Mouse (Mus musculus) kidney, embryonic 16.5 days (tissue): Measurements from ENCODE around the gene C8a. TPM values are rescaled to one million over a fixed set of nuclear protein-coding genes. Genes with fewer than 3 reads are reported as not detected.

Source experiments
- ATAC-seq: fragments of 200-750 bp; cut with Nextera tagmentation; 2 replicates; pipeline ENCODE4 v1.8.0; 2017; ENCODE audit warnings: moderate TSS enrichment; ENCODE audit not compliant: low FRiP score, low TSS enrichment
- H3K27ac ChIP-seq: fragments of 300-500 bp; sonication (generic); 2 replicates; pipeline ENCODE4 v1.5.1; 2014; ENCODE audit warnings: low read length
- H3K27me3 ChIP-seq: fragments of 300-500 bp; sonication (generic); 2 replicates; pipeline ENCODE4 v1.6.1; 2014; ENCODE audit warnings: low read length, control low read depth, mixed read lengths; ENCODE audit not compliant: insufficient read depth
- H3K36me3 ChIP-seq: fragments of 300-500 bp; sonication (generic); 2 replicates; pipeline ENCODE4 v1.6.1; 2014; ENCODE audit warnings: low read length, control low read depth, mixed read lengths; ENCODE audit not compliant: insufficient read depth
- H3K4me1 ChIP-seq: fragments of 300-500 bp; sonication (generic); 2 replicates; pipeline ENCODE4 v1.6.1; 2014; ENCODE audit warnings: low read length, control low read depth, mixed read lengths; ENCODE audit not compliant: insufficient read depth
- H3K4me2 ChIP-seq: fragments of 300-500 bp; sonication (generic); replicated peaks from 2 replicates; pipeline ENCODE4 v1.6.1; 2014; ENCODE audit warnings: low read depth, low read length
- H3K4me3 ChIP-seq: fragments of 300-500 bp; sonication (generic); 2 replicates; pipeline ENCODE4 v1.5.1; 2014; ENCODE audit warnings: mild to moderate bottlenecking, low read length
- H3K9ac ChIP-seq: fragments of 300-500 bp; sonication (generic); replicated peaks from 2 replicates; pipeline ENCODE4 v1.6.1; 2014; ENCODE audit warnings: low read length
- H3K9me3 ChIP-seq: fragments of 300-500 bp; sonication (generic); 2 replicates; pipeline ENCODE4 v1.6.1; 2016; ENCODE audit warnings: low read length, control low read depth
- WGBS: fragments of 180-500 bp; shearing (Covaris S2); extraction: QIAGEN DNeasy Blood & Tissue Kit; methylation state at CpG from one replicate; pipeline ENCODE4 v1.1.7; 2014; 5-methylcytosine and 5-hydroxymethylcytosine counted together
- polyA plus RNA-seq: library from polyadenylated mRNA; unstranded; fragments of >200 nt; fragmentation: Nextera tagmentation; extraction: Ambion mirVana; gene quantifications from 2 replicates; pipeline ENCODE4 v1.2.1, GENCODE M21; 2015

Gene C8a
- polyA plus RNA-seq, 1 experiment from 2014 or later: 0.32 TPM

DNA sequence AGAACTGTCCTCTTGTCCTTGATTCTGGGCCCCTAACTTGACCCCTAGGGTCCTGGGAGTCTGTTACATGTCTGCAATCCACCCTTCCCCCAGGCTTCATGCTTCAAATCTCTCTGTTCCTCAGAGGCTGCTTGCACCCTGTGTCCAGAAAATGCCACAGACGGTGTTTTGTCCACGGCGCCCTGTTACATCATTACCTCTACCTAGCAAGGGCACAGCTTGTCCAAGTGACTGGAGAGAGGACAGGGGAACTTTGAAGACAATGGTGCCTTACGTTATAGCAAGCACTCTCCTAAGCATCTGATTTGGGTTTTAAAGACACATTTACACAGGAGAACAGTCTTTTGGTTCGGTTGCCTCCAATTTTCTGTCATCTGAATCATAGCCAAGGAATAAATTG is 17.4 kb upstream of the C8a start:
- Histone ChIP-seq H3K27ac (no peak overlapping the region), H3K9ac (no peak overlapping the region), H3K4me2 (no peak overlapping the region), H3K9me3 (no peaks in the 10 kb centered on the region), H3K27me3 (no peaks in the 10 kb centered on the region), H3K4me3 (no peak overlapping the region), H3K36me3 (no peaks in the 10 kb centered on the region), H3K4me1 (peaks cover 5% of the 10 kb centered on the region; the same call in 1 of the 2 replicates)
- 82% methylated on average over 5 of the region's 5 CpGs for WGBS
- ATAC-seq: no peak

DNA sequence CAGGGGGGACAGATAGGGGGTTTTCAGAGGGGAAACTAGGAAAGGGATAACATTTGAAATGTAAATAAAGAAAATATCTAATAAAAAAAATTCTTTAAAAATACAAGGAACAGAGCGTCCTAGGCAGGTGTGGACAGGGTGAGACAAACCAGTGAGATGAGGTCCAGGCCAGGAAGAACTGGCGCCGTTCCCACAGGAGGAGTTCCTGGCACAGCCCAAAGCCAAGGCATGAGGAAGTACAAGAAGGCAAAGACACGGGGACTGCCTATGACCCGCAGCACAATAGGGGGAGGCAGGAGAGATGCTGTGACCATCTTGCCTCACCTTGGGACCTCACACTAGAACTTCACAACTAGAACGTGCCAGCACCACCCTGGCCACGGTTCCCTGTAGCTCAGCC is 15.5 kb upstream of the C8a start:
- WGBS: 81% methylated on average over 7 of the region's 7 CpGs
- Histone ChIP-seq H3K9ac (no peak overlapping the region), H3K36me3 (no peaks in the 10 kb centered on the region), H3K4me2 (no peak overlapping the region), H3K4me3 (no peak overlapping the region), H3K4me1 (peaks cover 5% of the 10 kb centered on the region; the same call in 1 of the 2 replicates), H3K27ac (no peak overlapping the region), H3K9me3 (no peaks in the 10 kb centered on the region), H3K27me3 (no peaks in the 10 kb centered on the region)
- no peak for ATAC-seq

DNA sequence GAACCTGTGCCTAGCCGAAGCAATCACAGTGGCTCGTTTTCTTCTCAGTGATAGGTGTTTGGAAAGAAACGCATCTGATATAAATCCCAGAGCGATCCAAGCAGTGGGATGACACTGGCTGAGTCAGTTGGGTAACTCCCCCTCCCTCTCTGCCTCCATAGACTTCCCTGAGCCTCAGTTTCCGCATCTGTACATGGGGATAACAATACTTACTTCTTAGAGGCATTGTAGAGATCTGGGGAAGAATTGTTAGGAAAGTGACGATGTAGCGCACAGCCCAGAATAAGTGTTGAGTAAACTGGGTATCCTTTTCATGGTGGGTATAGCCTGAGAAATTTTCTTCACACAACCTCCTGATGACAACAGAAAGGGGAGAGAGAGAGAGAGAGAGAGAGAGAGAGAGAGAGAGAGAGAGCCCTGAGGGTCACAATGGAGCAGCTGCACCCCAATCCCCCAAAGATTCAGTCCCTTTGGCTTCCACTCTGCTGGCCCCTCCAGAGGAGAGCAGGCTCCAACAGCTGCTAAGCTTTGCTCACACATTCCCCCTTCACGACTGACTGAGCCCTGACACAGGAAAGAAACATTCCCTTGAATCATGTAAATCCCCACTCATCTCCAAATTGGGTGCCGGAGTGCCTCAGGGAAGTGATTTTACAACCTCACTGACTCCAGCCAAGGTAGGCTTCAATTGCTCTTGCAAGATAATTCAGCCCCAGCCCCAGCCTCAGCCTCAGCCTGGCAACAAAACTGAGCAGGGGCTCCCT is 12.5 kb upstream of the C8a start:
- Histone ChIP-seq H3K4me1 (peaks cover 5% of the 10 kb centered on the region; the same call in 1 of the 2 replicates), H3K4me3 (no peak overlapping the region), H3K9me3 (no peaks in the 10 kb centered on the region), H3K9ac (no peak overlapping the region), H3K27me3 (no peaks in the 10 kb centered on the region), H3K27ac (no peak overlapping the region), H3K4me2 (no peak overlapping the region), H3K36me3 (no peaks in the 10 kb centered on the region)
- 68% methylated on average over 9 of the region's 9 CpGs for WGBS
- no peak for ATAC-seq

DNA sequence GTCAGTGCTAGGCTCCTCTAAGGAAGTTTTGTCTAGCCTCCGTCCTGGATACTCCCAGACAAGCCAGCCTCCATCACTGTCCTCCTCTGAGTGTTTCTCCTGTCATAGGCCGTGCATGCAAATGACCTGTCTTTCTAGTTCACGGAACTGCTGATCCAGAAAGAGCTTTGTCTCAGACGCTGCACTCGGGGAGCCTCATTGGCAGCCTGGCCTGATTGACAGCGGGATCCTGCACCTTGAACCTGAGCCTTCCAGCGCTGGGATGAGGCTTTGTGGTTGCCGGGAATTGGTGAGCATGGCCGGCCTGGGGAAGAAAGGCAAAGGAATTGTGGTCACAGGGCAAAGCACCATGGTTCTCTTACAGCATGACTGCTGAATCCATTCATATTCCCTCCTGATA is 11.3 kb upstream of the C8a start:
- H3K27me3 ChIP-seq: no peaks in the 10 kb centered on the region
- 49% methylated on average over 9 of the region's 9 CpGs for WGBS
- H3K4me2 ChIP-seq: no peak overlapping the region
- H3K9me3 ChIP-seq: no peaks in the 10 kb centered on the region; the same call in 1 of the 2 replicates
- no peak overlapping the region for H3K9ac ChIP-seq
- peaks cover 5% of the 10 kb centered on the region; the same call in 1 of the 2 replicates for H3K4me1 ChIP-seq
- no peak overlapping the region for H3K4me3 ChIP-seq
- no peaks in the 10 kb centered on the region for H3K36me3 ChIP-seq
- no peak overlapping the region for H3K27ac ChIP-seq
- ATAC-seq: no peak

DNA sequence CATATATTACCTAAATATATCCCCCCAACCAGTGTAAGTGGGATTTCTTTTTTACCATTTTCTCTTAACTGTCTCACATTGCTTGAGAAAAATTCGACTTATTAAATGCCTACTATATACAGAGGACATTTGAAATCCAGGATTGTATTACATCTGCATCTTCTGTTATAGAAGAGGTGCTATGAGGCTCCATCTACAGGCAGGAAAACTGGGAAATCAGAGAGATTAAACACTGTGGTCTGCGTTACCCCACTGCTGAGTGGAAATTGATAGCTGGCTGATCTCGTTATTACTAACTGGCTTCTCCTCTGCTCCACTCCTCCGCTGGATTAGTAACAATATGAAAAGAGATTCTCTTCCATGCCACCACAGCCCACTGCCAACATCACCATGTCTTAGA is 366 bp downstream of the C8a start:
- 64% methylated on average over 4 of the region's 4 CpGs for WGBS
- Histone ChIP-seq H3K4me2 (no peak overlapping the region), H3K9me3 (no peaks in the 10 kb centered on the region), H3K27ac (no peak overlapping the region), H3K4me1 (no peaks in the 10 kb centered on the region), H3K36me3 (no peaks in the 10 kb centered on the region), H3K4me3 (no peak overlapping the region), H3K27me3 (no peaks in the 10 kb centered on the region), H3K9ac (no peak overlapping the region)
- ATAC-seq: no peak

DNA sequence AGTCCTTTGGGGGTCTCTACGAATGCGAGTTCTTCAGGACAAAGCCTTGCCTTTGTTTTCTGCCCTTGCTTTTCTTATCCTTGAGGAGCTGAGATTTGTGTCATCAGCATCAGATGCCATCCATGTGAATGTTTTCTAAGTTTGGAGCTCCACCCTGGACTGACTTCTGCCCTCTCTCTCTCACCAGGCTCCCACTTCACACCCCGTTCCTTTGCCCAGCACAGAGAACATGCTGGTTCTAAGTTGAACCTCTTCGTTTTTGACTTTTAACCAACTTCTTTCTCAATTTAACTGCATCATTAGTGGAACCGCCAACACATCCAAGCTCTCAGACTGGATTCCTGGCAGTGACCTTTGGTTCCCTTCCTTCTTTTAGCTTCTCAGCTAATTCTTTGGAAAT is 6.0 kb downstream of the C8a start:
- no peak for ATAC-seq
- Histone ChIP-seq H3K4me3 (no peak overlapping the region), H3K4me2 (no peak overlapping the region), H3K9me3 (no peaks in the 10 kb centered on the region), H3K9ac (no peak overlapping the region), H3K4me1 (no peaks in the 10 kb centered on the region), H3K27me3 (no peaks in the 10 kb centered on the region), H3K36me3 (no peaks in the 10 kb centered on the region), H3K27ac (no peak overlapping the region)
- WGBS: 86% methylated on average over 5 of the region's 5 CpGs

DNA sequence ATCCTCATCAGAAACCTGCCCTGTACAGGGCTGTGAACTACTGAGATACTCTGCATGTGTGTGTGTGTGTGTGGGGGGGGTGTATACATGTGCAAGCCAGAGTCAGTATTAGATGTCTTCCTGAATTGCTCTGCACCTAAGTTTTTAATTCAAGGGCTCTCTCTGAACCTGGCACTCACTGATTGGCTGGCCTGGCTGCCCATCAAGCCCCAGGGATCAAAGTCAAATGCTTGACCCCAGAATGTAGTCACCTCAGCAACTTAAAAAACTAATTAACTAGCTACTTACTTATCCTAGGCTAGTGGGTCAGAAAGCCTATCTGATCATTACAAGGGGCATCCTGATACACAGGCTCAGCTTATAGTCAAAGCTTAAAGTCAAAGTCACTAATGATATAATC is 6.6 kb downstream of the C8a start:
- H3K9me3 ChIP-seq: no peaks in the 10 kb centered on the region
- H3K36me3 ChIP-seq: no peaks in the 10 kb centered on the region
- no peak overlapping the region for H3K9ac ChIP-seq
- no peaks in the 10 kb centered on the region for H3K4me1 ChIP-seq
- H3K27ac ChIP-seq: no peak overlapping the region
- H3K4me3 ChIP-seq: no peak overlapping the region
- H3K4me2 ChIP-seq: no peak overlapping the region
- no peaks in the 10 kb centered on the region for H3K27me3 ChIP-seq
- ATAC-seq: no peak

DNA sequence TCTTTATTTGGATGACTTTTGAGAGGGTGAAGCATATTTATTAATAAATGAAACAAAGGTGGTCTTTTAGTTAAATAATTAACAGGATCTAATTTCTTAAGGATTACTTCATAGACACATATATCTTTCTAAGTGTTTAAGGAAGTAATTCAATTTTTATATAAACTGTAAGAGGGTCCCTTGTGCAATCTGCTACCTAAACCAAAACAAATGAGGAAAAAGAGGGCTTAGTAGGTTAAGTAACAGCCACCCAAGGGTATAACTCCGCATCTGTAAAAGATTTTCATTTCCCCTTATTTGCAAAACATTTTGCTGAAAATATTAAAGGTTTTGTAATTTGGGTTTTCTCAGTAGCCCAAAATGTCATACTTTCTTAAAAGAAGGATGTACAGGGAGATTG is 11.8 kb downstream of the C8a start:
- Histone ChIP-seq H3K27me3 (no peaks in the 10 kb centered on the region), H3K9me3 (no peaks in the 10 kb centered on the region), H3K4me1 (no peaks in the 10 kb centered on the region), H3K4me3 (no peak overlapping the region), H3K36me3 (no peaks in the 10 kb centered on the region), H3K4me2 (no peak overlapping the region), H3K9ac (no peak overlapping the region), H3K27ac (no peak overlapping the region)
- 93% methylated on average over 1 of the region's 1 CpGs for WGBS
- no peak for ATAC-seq

DNA sequence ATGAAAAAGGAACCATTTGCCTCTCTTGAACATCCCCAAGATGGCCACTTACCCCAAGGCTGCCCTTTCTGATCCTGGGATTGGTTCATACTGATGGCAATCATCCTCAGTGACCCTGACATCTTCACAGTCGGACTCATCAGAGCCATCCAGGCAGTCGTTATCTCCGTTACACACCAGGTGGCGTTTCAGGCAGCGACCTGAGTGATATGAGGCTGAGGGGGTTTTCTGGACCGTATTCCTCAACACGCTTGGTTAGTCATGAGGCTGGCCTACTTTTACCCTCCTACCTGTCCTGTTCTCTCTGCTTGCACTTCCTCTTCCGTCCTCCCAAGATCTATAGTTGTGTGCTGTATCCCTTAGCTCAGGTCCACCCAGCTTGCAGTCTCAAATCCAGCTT is 15.0 kb downstream of the C8a start:
- no peak for ATAC-seq
- peaks cover 2% of the 10 kb centered on the region; the same call in 1 of the 2 replicates for H3K27me3 ChIP-seq
- H3K4me2 ChIP-seq: no peak overlapping the region
- 63% methylated on average over 8 of the region's 8 CpGs for WGBS
- no peak overlapping the region for H3K27ac ChIP-seq
- no peaks in the 10 kb centered on the region for H3K36me3 ChIP-seq
- H3K9ac ChIP-seq: no peak overlapping the region
- no peak overlapping the region for H3K4me3 ChIP-seq
- H3K4me1 ChIP-seq: no peaks in the 10 kb centered on the region
- H3K9me3 ChIP-seq: no peaks in the 10 kb centered on the region

DNA sequence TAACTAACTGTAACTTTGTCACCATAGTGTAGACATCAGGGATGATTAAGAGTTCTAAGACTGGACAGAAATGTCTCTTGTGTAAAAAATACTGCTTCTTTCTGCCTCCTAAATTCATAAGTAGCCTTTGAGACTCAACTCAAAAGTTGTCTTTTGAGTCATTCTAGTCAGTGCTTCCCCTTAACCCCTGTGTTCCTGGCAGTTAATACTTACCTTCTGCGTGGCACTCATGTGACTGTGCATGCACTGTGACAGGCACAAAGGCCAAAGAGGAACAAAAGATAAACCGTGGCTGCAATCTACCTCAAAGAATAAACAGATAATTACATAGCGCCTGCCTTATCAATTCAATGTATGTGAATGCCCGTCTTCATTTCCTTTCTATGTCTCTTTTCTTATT is 18.4 kb downstream of the C8a start:
- H3K27me3 ChIP-seq: peaks cover 2% of the 10 kb centered on the region; the same call in 1 of the 2 replicates
- H3K36me3 ChIP-seq: no peaks in the 10 kb centered on the region
- H3K4me3 ChIP-seq: no peak overlapping the region
- H3K9me3 ChIP-seq: no peaks in the 10 kb centered on the region
- H3K4me1 ChIP-seq: no peaks in the 10 kb centered on the region
- H3K4me2 ChIP-seq: no peak overlapping the region
- H3K9ac ChIP-seq: no peak overlapping the region
- no peak for ATAC-seq
- H3K27ac ChIP-seq: no peak overlapping the region
- WGBS: 81% methylated on average over 4 of the region's 4 CpGs
